Mouse (Mus musculus) adrenal gland, adult 8-10 months (tissue): Measurements from ENCODE around the gene Camkv. TPM values are rescaled to one million over a fixed set of nuclear protein-coding genes. Genes with fewer than 3 reads are reported as not detected.

Source experiments
- DNase-seq: peaks from one replicate; pipeline ENCODE4 v3.0.0; 2022
- total RNA-seq, 4 experiments: library from RNA; stranded (reverse); gene quantifications; 2 replicates each; pipeline ENCODE4 v1.2.4; 2022

Camkv gene
- total RNA-seq: 10 to 100 TPM in 2 of 4 experiments, 1 to 10 TPM in 2; 6.4 to 11.1 (median 9.7) TPM

- no peak for DNase-seq
These were observed at the start of gene Camkv for GRCm38 (mm10) chr9:107935374-107935773. TSS of gene Camkv (plus strand) at chr9:107935674.

GRCm38 (mm10) chr9:107887804-107888266 lies 47.6 kb upstream of the Camkv start, which contains the start of gene Mon1a:
TSS of gene Mon1a (plus strand) at chr9:107888151.
- peak; percentile 91 for DNase-seq

- DNase-seq: no peak
These were observed 47.1 kb upstream of the Camkv start for GRCm38 (mm10) chr9:107888267-107888850.

- no peak for DNase-seq
These were observed 45.2 kb upstream of the Camkv start for GRCm38 (mm10) chr9:107890260-107890659.

GRCm38 (mm10) chr9:107891023-107891422 lies 44.5 kb upstream of the Camkv start:
- DNase-seq: no peak

GRCm38 (mm10) chr9:107898563-107898962 lies 36.9 kb upstream of the Camkv start:
- no peak for DNase-seq

GRCm38 (mm10) chr9:107899855-107900254 lies 35.6 kb upstream of the Camkv start:
- no peak for DNase-seq

- no peak for DNase-seq
These were observed 34.4 kb upstream of the Camkv start for GRCm38 (mm10) chr9:107900840-107901626.

- DNase-seq: no peak
These were observed 33.9 kb upstream of the Camkv start for GRCm38 (mm10) chr9:107901627-107901914.

GRCm38 (mm10) chr9:107904726-107905125 lies 30.7 kb upstream of the Camkv start:
- DNase-seq: peak; percentile 78

GRCm38 (mm10) chr9:107906252-107906966 lies 29.1 kb upstream of the Camkv start, which contains the start of gene Mst1r:
TSS of gene Mst1r (plus strand) at chr9:107906873.
- DNase-seq: peak; percentile 75

- DNase-seq: no peak
These were observed 28.3 kb upstream of the Camkv start for GRCm38 (mm10) chr9:107906967-107907800.

GRCm38 (mm10) chr9:107907801-107908120 lies 27.7 kb upstream of the Camkv start:
- no peak for DNase-seq

- no peak for DNase-seq
These were observed 26.9 kb upstream of the Camkv start for GRCm38 (mm10) chr9:107908410-107909158.

GRCm38 (mm10) chr9:107910025-107910769 lies 25.3 kb upstream of the Camkv start:
- no peak for DNase-seq

GRCm38 (mm10) chr9:107914764-107915420 lies 20.6 kb upstream of the Camkv start:
- DNase-seq: no peak

- no peak for DNase-seq
These were observed 17.4 kb upstream of the Camkv start for GRCm38 (mm10) chr9:107917895-107918608.

- no peak for DNase-seq
These were observed 16.6 kb upstream of the Camkv start for GRCm38 (mm10) chr9:107918884-107919283.

- no peak for DNase-seq
These were observed 16.0 kb upstream of the Camkv start for GRCm38 (mm10) chr9:107919441-107919840.

- no peak for DNase-seq
These were observed 12.5 kb upstream of the Camkv start for GRCm38 (mm10) chr9:107923021-107923420.
